Mouse (Mus musculus): ENCODE measurements around the gene Itgav. TPM values are rescaled to one million over a fixed set of nuclear protein-coding genes. Genes with fewer than 3 reads are reported as not detected.
A peak's percentile ranks its signal among the peaks of the same experiment; 100 is the strongest.

Itgav gene
- polyA plus RNA-seq, 1 experiment from 2014 or later = 74.3 TPM

- 40% methylated on average over 8 of the region's 8 CpGs for WGBS
Measured at GRCm38 (mm10) chr2:83681332-83681731, 42.9 kb upstream of the Itgav start.

DNA sequence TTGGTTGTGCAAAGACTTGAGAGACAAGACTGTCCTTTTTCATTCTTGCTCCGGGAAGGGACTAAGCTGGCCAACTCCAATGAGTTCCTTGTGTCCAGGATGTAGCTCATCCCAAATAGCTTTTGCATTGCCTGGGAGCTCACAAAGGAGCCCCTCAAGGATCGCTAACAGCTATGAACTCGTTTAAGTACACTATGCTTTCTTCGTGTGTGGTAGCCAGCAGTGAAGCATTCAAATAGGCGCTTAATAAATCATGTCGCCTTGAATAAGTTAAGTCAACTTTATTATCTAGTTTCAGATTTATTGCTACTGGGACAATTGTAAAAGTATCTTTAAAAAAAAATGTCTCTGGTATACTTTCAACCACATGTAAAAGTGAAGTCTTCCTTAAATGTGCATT is 42.4 kb upstream of the Itgav start:
- H3K27me3 ChIP-seq (ENCODE audit: control insufficient read depth, insufficient read depth, low read length) = no peaks in the 10 kb centered on the region
- no peak overlapping the region for H3K4me2 ChIP-seq (replicated peaks; ENCODE audit: low read depth)
- no peak for ATAC-seq (ENCODE audit: low FRiP score, low TSS enrichment)
- WGBS = 40% methylated on average over 6 of the region's 6 CpGs
- H3K9me3 ChIP-seq (ENCODE audit: control insufficient read depth, low read length) = no peaks in the 10 kb centered on the region
- no peak overlapping the region for H3K4me3 ChIP-seq (ENCODE audit: low read depth, low read length)
- no peak for DNase-seq (ENCODE audit: low spot score)
- no peak overlapping the region for H3K9ac ChIP-seq (ENCODE audit: low read length)
- H3K4me1 ChIP-seq (replicated peaks; ENCODE audit: control insufficient read depth, insufficient read depth) = no peaks in the 10 kb centered on the region
- peak overlapping the region; percentile 69; the same call in 1 of the 2 replicates for H3K27ac ChIP-seq (replicated peaks)
- H3K36me3 ChIP-seq (ENCODE audit: control insufficient read depth, insufficient read depth, low read length) = no peaks in the 10 kb centered on the region
- TF ChIP-seq CTCF (IDR thresholded peaks at IDR 0.05; ENCODE audit: low read depth) = no peak
- TF ChIP-seq EP300 (optimal IDR thresholded peaks at IDR 0.05) = no peak

More at GRCm38 (mm10) chr2:83681332-83681731, 42.9 kb upstream of the Itgav start:
- TF ChIP-seq EP300 (optimal IDR thresholded peaks at IDR 0.05) = no peak
- no peak for TF ChIP-seq CTCF (IDR thresholded peaks at IDR 0.05; ENCODE audit: low read depth)
- H3K4me2 ChIP-seq (replicated peaks; ENCODE audit: low read depth) = no peak overlapping the region
- no peak for ATAC-seq (ENCODE audit: low FRiP score, low TSS enrichment)
- peak overlapping the region; percentile 69 for H3K27ac ChIP-seq (replicated peaks)
- H3K27me3 ChIP-seq (ENCODE audit: control insufficient read depth, insufficient read depth, low read length) = no peaks in the 10 kb centered on the region
- no peak for DNase-seq (ENCODE audit: low spot score)
- no peaks in the 10 kb centered on the region for H3K4me1 ChIP-seq (replicated peaks; ENCODE audit: control insufficient read depth, insufficient read depth)
- H3K4me3 ChIP-seq (ENCODE audit: low read depth, low read length) = no peak overlapping the region
- no peak overlapping the region for H3K9ac ChIP-seq (ENCODE audit: low read length)
- H3K36me3 ChIP-seq (ENCODE audit: control insufficient read depth, insufficient read depth, low read length) = no peaks in the 10 kb centered on the region
- no peaks in the 10 kb centered on the region for H3K9me3 ChIP-seq (ENCODE audit: control insufficient read depth, low read length)

GRCm38 (mm10) chr2:83682282-83682681 is 41.9 kb upstream of the Itgav start:
- H3K4me1 ChIP-seq (replicated peaks; ENCODE audit: control insufficient read depth, insufficient read depth) = no peaks in the 10 kb centered on the region
- no peaks in the 10 kb centered on the region for H3K9me3 ChIP-seq (ENCODE audit: control insufficient read depth, low read length)
- no peaks in the 10 kb centered on the region for H3K27me3 ChIP-seq (ENCODE audit: control insufficient read depth, insufficient read depth, low read length)
- no peak overlapping the region for H3K9ac ChIP-seq (ENCODE audit: low read length)
- H3K27ac ChIP-seq (replicated peaks) = 0 out of 2 replicates have a peak overlapping the region, but pooled peaks have one; percentile 46
- 24% methylated on average over 8 of the region's 8 CpGs for WGBS
- H3K4me3 ChIP-seq (ENCODE audit: low read depth, low read length) = no peak overlapping the region
- DNase-seq (ENCODE audit: low spot score) (no peak), ATAC-seq (ENCODE audit: low FRiP score, low TSS enrichment) (no peak)
- no peak for TF ChIP-seq CTCF (IDR thresholded peaks at IDR 0.05; ENCODE audit: low read depth)
- H3K4me2 ChIP-seq (replicated peaks; ENCODE audit: low read depth) = no peak overlapping the region
- H3K36me3 ChIP-seq (ENCODE audit: control insufficient read depth, insufficient read depth, low read length) = no peaks in the 10 kb centered on the region

DNA sequence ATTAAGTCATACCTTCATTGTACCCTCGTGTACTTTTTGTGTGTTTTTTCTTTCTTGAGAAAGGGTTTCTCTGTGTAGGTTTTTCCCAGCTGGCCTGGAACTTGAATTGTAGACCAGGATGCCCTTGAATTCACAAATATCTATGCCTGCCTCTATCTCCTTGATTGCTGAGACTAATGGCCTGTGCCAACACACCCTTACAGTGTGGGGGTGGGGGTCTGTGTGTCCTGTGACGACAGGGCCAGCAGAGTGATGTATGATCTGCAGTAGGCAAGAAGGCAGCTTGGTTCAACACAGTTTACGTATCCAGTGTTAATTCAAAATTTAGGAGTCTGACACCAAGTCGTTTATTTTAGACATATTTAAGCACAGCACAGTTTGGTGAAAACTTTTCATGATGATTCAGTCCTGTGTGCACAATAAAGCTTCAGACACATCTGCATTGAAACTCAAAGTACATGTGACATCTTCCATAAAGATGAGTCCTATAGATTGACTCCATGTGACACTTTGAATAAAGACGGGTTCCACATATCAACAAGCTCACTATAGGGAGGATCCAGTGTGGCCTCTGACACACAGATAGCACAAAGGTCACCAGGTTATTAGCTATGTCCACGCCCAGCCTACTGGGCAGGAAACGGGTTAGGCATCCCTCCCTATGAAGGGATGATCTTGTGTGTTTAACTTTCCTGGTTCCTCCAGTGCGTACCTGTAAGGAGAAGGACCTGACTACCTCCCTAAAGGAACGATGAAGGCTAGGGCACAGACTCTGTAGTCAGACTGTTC is 40.3 kb upstream of the Itgav start:
- H3K4me2 ChIP-seq (replicated peaks; ENCODE audit: low read depth) = no peak overlapping the region
- whole genome bisulfite sequencing = 64% methylated on average over 9 of the region's 9 CpGs
- TF ChIP-seq EP300 (optimal IDR thresholded peaks at IDR 0.05) (no peak), CTCF (IDR thresholded peaks at IDR 0.05; ENCODE audit: low read depth) (no peak)
- H3K36me3 ChIP-seq (ENCODE audit: control insufficient read depth, insufficient read depth, low read length) = no peaks in the 10 kb centered on the region
- no peaks in the 10 kb centered on the region for H3K27me3 ChIP-seq (ENCODE audit: control insufficient read depth, insufficient read depth, low read length)
- H3K9me3 ChIP-seq (ENCODE audit: control insufficient read depth, low read length) = no peaks in the 10 kb centered on the region
- DNase-seq (ENCODE audit: low spot score) (no peak), ATAC-seq (ENCODE audit: low FRiP score, low TSS enrichment) (0 out of 2 replicates have a peak, but pooled peaks have one; percentile 40)
- no peak overlapping the region for H3K9ac ChIP-seq (ENCODE audit: low read length)
- no peak overlapping the region for H3K4me3 ChIP-seq (ENCODE audit: low read depth, low read length)
- no peaks in the 10 kb centered on the region for H3K4me1 ChIP-seq (replicated peaks; ENCODE audit: control insufficient read depth, insufficient read depth)
- H3K27ac ChIP-seq (replicated peaks) = no peak overlapping the region

GRCm38 (mm10) chr2:83684691-83685090 is 39.5 kb upstream of the Itgav start:
- no peak overlapping the region for H3K9ac ChIP-seq (ENCODE audit: low read length)
- no peak overlapping the region for H3K4me2 ChIP-seq (replicated peaks; ENCODE audit: low read depth)
- no peak overlapping the region for H3K4me3 ChIP-seq (ENCODE audit: low read depth, low read length)
- H3K9me3 ChIP-seq (ENCODE audit: control insufficient read depth, low read length) = no peaks in the 10 kb centered on the region
- DNase-seq (ENCODE audit: low spot score) (no peak), ATAC-seq (ENCODE audit: low FRiP score, low TSS enrichment) (no peak)
- H3K4me1 ChIP-seq (replicated peaks; ENCODE audit: control insufficient read depth, insufficient read depth) = no peaks in the 10 kb centered on the region
- H3K27ac ChIP-seq (replicated peaks) = no peak overlapping the region
- WGBS = 69% methylated on average over 8 of the region's 8 CpGs
- no peak for TF ChIP-seq CTCF (IDR thresholded peaks at IDR 0.05; ENCODE audit: low read depth)
- no peak for TF ChIP-seq EP300 (optimal IDR thresholded peaks at IDR 0.05)
- H3K36me3 ChIP-seq (ENCODE audit: control insufficient read depth, insufficient read depth, low read length) = no peaks in the 10 kb centered on the region
- H3K27me3 ChIP-seq (ENCODE audit: control insufficient read depth, insufficient read depth, low read length) = no peaks in the 10 kb centered on the region

DNA sequence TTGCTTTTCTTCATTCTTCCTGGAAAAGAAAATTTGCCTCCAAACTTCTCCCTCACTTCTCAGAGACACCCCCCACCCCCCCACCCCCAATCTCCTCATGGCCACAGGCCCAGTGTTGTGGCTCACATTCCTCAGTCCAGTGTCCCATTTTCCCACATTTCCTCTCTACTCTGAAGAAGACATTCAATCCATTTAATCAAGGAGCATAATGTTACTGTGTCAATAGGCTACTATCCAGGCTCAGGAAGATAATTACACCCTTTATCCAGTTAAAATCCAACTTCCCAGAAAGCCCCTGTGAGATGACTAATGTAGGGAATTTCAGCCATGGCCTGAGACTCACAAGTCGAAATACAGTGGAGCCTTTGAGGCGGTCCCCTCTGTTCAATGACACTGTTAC is 33.8 kb upstream of the Itgav start:
- no peak overlapping the region for H3K9ac ChIP-seq (ENCODE audit: low read length)
- no peaks in the 10 kb centered on the region for H3K27me3 ChIP-seq (ENCODE audit: control insufficient read depth, insufficient read depth, low read length)
- no peaks in the 10 kb centered on the region for H3K4me1 ChIP-seq (replicated peaks; ENCODE audit: control insufficient read depth, insufficient read depth)
- ATAC-seq (ENCODE audit: low FRiP score, low TSS enrichment) (no peak), DNase-seq (ENCODE audit: low spot score) (no peak)
- no peak overlapping the region for H3K27ac ChIP-seq (replicated peaks)
- no peaks in the 10 kb centered on the region for H3K36me3 ChIP-seq (ENCODE audit: control insufficient read depth, insufficient read depth, low read length)
- no peak overlapping the region for H3K4me2 ChIP-seq (replicated peaks; ENCODE audit: low read depth)
- H3K4me3 ChIP-seq (ENCODE audit: low read depth, low read length) = no peak overlapping the region
- no peaks in the 10 kb centered on the region for H3K9me3 ChIP-seq (ENCODE audit: control insufficient read depth, low read length)
- WGBS = 54% methylated on average over 2 of the region's 2 CpGs
- TF ChIP-seq EP300 (optimal IDR thresholded peaks at IDR 0.05) (no peak), CTCF (IDR thresholded peaks at IDR 0.05; ENCODE audit: low read depth) (no peak)
